Mouse (Mus musculus): ENCODE measurements at regions not wholly inside any gene's neighbourhood (a gene's known extent, or its start where the extent isn't known, plus 50 kb on each side); places are given as distances from the start of the nearest gene placed in this dataset.
A peak's percentile ranks its signal among the peaks of the same experiment; 100 is the strongest.
"Not testable (repeated sequence)": the region's sequence is repeated elsewhere in the genome, so short reads cannot be mapped to it uniquely, and the experiment has no call there.

GRCm38 (mm10) chr4:81579389-81580110 is 136.9 kb upstream of the Mpdz start:
- DNase-seq, result no peak

GRCm38 (mm10) chr4:81578981-81579380 is 136.4 kb upstream of the Mpdz start:
- DNase-seq, result peak; percentile 90

GRCm38 (mm10) chr4:81573771-81574170 is 131.2 kb upstream of the Mpdz start:
- peak; percentile 96 for DNase-seq

GRCm38 (mm10) chr4:81570736-81571135 is 128.1 kb upstream of the Mpdz start:
- no peak for DNase-seq

GRCm38 (mm10) chr4:81569531-81569930 is 126.9 kb upstream of the Mpdz start:
- no peak for DNase-seq

GRCm38 (mm10) chr4:81568404-81568803 is 125.8 kb upstream of the Mpdz start:
- no peak for DNase-seq

- peak; percentile 87 for DNase-seq
These were observed 125.3 kb upstream of the Mpdz start for GRCm38 (mm10) chr4:81567928-81568327.

GRCm38 (mm10) chr4:81566526-81566925 is 123.9 kb upstream of the Mpdz start:
- no peak for DNase-seq

- peak; percentile 91 for DNase-seq
These were observed 123.1 kb upstream of the Mpdz start for GRCm38 (mm10) chr4:81565422-81566395.

- DNase-seq, result no peak
These were observed 121.8 kb upstream of the Mpdz start for GRCm38 (mm10) chr4:81564446-81564845.

GRCm38 (mm10) chr4:81563574-81563973 is 121.0 kb upstream of the Mpdz start:
- DNase-seq, result peak; percentile 87

- peak; percentile 93 for DNase-seq
These were observed 118.8 kb upstream of the Mpdz start for GRCm38 (mm10) chr4:81561453-81561852.

GRCm38 (mm10) chr4:81550816-81551215 is 108.2 kb upstream of the Mpdz start:
- DNase-seq, result no peak

GRCm38 (mm10) chr4:81550256-81550655 is 107.6 kb upstream of the Mpdz start:
- no peak for DNase-seq

- no peak for DNase-seq
These were observed 97.9 kb upstream of the Mpdz start for GRCm38 (mm10) chr4:81540496-81540895.

- no peak for DNase-seq
These were observed 96.9 kb upstream of the Mpdz start for GRCm38 (mm10) chr4:81539551-81539950.

- no peak for DNase-seq
These were observed 94.2 kb upstream of the Mpdz start for GRCm38 (mm10) chr4:81536795-81537194.

- peak; percentile 92 for DNase-seq
These were observed 87.9 kb upstream of the Mpdz start for GRCm38 (mm10) chr4:81530546-81530945.

GRCm38 (mm10) chr4:81519151-81519550 is 76.5 kb upstream of the Mpdz start:
- DNase-seq, result not testable (repeated sequence)

- DNase-seq, result no peak
These were observed 71.9 kb upstream of the Mpdz start for GRCm38 (mm10) chr4:81514547-81514946.

- DNase-seq, result no peak
These were observed 69.8 kb upstream of the Mpdz start for GRCm38 (mm10) chr4:81512396-81512795.

GRCm38 (mm10) chr4:81508776-81509175 is 66.2 kb upstream of the Mpdz start:
- no peak for DNase-seq

- no peak for DNase-seq
These were observed 64.2 kb upstream of the Mpdz start for GRCm38 (mm10) chr4:81506841-81507240.

GRCm38 (mm10) chr4:81506306-81506705 is 63.7 kb upstream of the Mpdz start:
- no peak for DNase-seq

All from heart, adult 11 months (tissue).